Mouse (Mus musculus) cerebellum, postnatal 25 days (tissue): ENCODE data around the gene Sipa1l1.

Experiments used
- DNase-seq, 2 experiments: peaks; one replicate each; pipeline ENCODE4 v3.0.0; 2021; ENCODE audit warnings: mixed read lengths in 2 of 2

Sipa1l1 gene

GRCm38 (mm10) chr12:82394118-82394861, 225.2 kb downstream of the Sipa1l1 start:
- DNase-seq, result no peak

DNA sequence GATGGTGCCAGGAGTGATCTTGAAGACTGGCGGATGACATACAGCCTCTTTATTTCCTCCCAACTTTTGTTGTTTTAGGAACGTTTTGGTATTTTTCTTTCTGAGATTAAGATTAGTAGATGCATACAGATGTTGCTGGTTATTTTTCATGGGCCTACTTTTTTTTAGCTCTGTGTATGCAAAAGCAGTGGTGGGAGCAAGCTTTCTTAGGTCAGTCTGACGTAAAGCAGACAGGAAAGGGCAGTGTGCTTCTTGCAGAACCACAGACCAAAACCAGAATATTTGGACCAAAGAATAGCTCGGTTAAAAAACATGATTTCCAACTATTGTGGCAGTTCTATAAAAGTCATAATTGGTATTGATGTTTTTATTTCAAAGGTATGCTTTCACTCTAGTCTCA, 226.1 kb downstream of the Sipa1l1 start:
- DNase-seq, result no peak

DNA sequence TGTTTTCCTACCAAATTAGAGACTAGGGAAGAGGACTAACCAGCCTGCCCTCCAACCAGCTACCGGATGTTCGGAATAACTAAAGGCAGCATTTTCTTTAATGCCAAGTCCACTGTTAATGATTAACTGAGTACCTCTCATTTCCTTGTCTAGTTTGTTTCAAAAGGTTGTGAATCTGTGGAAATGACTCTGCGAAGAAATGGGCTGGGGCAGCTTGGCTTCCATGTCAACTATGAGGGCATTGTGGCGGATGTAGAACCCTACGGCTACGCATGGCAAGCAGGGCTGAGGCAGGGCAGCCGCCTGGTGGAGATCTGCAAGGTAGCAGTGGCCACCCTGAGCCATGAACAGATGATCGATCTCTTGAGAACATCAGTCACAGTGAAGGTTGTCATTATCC, 228.1 kb downstream of the Sipa1l1 start:
- no peak for DNase-seq

DNA sequence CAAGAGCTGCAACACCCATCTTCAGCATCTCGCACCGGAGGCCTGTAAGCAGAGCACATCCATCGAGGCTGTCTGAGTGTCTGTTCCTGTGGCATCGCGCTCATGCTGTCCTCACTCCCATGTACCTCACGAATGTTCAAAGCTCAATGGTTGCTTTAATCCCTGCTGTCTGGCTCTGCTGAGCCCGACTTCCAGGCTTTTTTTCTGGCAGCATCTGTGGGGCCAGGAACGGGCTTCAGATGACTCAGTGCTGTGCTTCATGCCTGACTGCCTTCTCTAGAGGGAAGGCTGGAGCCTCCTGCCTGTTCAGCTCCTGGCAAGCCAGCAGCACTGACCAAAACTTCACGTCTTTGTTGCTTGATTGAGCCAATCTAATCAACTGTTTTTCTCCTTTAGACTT, 228.6 kb downstream of the Sipa1l1 start:
- DNase-seq, result peak; percentile 80 to 83

- no peak for DNase-seq
Observed at GRCm38 (mm10) chr12:82398926-82399325, 229.8 kb downstream of the Sipa1l1 start.

DNA sequence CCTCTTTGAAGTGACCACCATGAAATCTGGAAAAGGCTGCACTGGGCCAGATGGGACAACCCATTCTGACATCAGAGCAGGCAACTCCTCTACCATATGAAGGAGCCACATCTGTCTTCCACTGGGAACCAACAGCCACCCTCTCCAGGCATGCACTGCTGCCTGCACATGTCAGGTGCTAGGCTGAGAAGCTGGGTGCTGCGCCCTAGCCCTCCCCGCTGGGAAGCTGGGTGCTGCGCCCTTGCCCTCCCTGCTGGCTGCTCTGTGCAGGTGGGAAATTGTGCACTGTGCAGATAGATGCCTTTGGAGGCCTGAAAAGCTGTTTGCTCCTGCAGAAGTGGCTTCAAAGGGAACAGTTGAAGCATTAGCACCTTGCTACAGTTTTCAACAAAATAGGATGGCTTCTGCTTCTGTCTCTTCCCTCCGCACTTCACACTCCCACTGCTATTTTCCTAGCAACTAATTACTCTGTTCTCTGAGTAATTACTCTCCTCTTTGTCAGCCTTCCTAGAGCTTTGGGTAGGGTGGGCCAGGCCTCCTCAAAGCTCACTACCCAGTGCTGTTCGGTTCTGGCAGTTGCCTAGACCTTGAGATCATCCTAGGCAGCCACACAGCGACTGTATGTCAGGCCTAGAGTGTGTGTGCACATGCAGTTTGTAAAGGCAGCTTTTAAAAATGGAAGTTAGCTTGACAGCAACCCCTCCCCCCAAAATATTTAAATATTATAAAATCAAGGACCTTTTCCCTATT, 231.0 kb downstream of the Sipa1l1 start:
- no peak for DNase-seq

DNA sequence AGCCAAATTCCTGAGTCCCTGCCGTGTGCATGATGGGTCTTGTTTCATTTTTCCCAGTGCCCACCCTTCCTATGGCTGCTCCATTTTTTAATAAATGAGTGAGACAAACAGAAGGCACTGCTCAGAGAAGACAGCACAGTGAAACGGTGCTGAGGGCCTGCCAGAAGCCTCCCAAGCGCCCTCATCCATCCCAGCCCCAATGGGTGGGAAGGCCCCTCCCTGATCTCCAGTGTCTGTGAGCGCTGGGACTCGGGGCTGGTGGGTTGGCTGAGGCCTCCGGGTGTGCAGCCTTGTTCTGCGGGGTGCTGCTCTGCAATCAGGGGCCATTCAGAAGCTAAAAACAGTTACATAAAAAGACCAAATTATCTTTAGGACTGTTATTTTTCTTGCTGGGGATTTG, 231.7 kb downstream of the Sipa1l1 start:
- no peak for DNase-seq

GRCm38 (mm10) chr12:82401440-82401839, 232.3 kb downstream of the Sipa1l1 start:
- no peak for DNase-seq

- DNase-seq, result no peak
Observed at GRCm38 (mm10) chr12:82402635-82403034, 233.5 kb downstream of the Sipa1l1 start.

GRCm38 (mm10) chr12:82407531-82408255, 238.6 kb downstream of the Sipa1l1 start:
- DNase-seq, result no peak

GRCm38 (mm10) chr12:82408486-82408885, 239.4 kb downstream of the Sipa1l1 start:
- peak; percentile 92 for DNase-seq

DNA sequence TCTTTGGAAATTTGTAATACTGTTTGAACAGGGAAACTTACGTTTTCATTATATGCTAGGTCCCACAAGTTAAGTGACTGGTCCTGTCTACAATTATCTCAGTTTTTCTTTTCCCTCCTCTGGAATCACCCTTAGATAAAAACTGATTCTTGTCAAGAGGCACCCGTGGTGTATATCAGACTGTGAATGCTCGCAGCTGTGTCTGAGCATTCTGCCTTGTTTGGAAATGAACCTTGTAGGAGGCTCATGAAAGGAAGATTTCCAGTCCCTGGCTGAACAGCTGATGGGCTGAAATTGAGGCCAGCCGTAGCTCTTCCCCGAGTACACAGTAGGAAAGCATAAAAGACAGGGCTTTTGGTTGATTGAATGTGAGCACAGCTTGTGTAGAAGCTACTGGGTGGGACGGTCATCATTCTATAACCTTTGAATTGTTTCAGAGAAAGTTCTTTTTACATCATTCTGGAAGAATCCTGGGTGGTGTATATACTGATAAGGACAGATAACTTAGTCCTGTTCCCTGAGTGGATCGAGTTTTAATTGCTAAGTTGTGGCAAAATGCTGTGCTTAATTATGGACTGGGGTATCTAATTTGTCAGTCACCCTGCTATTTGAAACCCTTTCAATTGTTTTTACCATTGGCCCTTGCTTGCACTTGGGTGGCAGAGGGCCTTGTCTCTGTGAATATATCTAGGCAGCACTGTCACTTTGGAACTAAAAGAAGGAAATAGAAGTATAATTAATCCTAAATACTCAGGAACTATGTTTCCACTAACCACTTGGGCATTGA, 240.8 kb downstream of the Sipa1l1 start:
- DNase-seq, result no peak

GRCm38 (mm10) chr12:82412291-82413032, 243.3 kb downstream of the Sipa1l1 start:
- peak; percentile 44 to 51 for DNase-seq

DNA sequence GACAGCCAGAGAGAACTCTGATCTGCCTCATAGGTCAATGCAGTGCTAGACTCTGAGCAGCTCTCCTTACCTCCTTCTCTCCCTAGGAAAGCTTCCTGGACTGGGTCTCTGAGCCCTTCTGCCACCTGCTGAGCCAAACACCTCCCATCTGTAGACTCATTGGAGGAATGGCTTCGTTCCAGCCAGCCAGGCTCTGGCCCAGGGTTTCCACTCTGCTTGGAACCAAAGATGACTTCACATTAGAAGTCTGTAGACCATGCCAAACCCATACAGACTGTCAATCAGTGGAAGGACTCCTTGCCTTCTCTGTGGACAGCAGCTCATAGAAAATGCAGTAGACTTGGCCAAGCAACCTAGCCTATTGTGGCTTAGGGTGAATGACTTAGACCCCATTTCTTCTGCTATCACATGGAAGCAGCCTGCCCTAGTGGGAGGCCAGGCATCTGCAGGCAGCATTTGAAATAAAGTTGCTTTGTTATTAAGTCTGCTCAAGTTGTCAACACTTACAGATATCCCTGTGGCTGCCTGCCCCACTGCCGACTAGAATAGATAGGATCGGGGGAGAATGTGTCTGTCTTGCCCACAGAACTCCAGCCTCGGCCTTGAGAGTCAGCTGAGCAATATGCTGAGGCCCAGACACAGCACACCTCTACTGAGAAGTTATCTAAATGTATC, 246.7 kb downstream of the Sipa1l1 start:
- peak; percentile 83 to 89 for DNase-seq

- no peak for DNase-seq
Observed at GRCm38 (mm10) chr12:82419027-82419426, 249.9 kb downstream of the Sipa1l1 start.

DNA sequence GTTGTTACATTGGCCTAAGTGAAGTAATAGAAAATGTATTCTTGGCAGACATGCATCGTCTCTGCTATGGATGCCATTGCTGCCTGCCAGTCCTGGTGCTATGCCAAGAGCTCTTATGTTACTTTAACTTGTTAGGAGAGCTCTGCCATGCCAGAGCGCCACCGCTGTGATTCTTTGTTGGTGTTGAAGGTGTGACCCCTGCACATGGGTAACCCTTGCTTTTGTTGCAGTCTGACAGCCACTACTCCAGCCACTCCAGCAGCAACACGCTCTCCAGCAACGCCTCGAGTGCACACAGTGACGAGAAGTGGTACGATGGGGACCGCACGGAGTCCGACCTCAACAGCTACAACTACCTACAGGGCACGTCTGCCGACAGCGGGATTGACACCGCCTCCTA, 255.7 kb downstream of the Sipa1l1 start:
- peak; percentile 46 to 48 for DNase-seq

DNA sequence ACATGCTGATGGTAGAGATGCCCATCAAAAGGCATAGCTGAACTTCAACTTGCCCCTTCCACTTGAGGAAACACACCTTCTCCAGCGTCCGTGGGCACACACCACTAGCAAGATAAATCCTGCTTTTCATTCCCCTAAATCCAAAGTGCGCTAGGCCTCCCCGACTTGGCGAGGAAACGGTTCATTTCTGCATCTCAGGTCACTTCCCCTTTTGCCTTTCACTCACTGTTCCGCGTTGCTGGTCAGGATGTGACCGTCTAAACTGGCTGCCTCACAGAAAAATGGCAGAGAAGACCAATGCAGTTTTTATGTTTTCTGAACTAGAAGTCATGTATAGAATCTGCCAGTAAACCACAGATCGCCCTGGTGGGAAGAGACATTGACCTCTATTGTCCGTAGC, 256.7 kb downstream of the Sipa1l1 start:
- DNase-seq, result no peak

DNA sequence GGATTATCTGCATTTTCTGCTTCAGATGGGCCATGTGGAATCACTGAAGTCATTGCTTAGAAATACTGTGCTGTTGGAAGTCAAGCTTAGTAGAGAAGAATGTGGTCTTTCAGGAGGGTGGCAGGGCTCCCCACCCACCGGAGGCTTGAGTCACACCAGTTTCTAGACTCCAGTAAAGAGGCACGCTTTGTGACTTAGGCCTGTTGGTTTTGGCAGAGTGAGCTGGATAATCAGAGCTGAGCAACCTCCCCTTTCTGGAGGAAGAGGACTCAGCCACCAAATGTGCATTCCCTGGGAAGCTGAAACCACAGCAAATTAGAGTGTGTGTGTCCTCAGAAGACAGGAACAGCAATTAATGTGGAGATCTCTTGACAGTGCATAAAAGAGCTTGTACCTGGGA, 258.3 kb downstream of the Sipa1l1 start:
- DNase-seq, result no peak

DNA sequence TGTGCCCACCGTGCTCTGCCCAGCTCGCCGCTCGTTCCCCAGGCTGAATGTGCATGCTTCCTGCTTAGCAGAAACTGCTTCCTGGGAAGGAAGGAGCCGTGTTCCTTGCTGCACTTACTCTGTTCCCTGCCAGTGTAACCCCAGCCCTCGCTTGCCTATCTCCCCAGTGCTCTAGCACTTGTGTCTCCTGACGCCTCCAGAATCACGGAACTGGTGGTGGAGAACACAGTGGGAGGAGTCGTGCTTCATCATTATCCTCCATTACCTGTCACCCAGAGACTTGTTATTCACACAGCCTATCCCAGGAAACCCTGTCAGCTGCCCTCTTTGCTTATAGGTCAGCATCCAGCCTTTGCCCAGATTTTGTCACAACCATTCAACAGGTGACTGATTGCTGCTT, 259.3 kb downstream of the Sipa1l1 start:
- no peak for DNase-seq

DNA sequence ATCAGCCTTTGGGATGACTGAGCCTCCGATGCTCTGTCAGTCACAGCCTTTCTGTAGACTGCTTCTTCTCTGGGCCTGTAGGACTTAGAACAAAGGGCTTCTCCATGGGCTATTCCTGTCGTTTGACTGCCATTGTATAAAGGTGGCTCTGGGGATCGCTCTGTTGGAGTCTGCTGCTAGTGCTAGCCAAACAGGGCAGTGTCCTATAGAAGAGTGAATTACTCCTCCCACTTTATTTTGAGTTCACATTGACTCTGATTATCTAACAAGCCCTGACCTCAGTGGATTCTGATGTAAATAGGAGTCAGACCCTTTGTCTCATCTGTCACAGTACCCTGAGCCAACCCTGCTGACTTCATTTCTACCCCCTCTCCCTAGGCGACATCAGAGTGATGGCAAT, 264.2 kb downstream of the Sipa1l1 start:
- DNase-seq, result no peak

GRCm38 (mm10) chr12:82434591-82434990, 265.5 kb downstream of the Sipa1l1 start:
- no peak for DNase-seq

- no peak for DNase-seq
Observed at GRCm38 (mm10) chr12:82441479-82441878, 272.4 kb downstream of the Sipa1l1 start.
